Mouse (Mus musculus) thymus, adult 18-20 months (tissue): ENCODE measurements around the gene Spock1.

Experiments used
- DNase-seq, 2 experiments: peaks; one replicate each; pipeline ENCODE4 v3.0.0; 2022; ENCODE audit warnings: mixed read lengths in 2 of 2

Gene Spock1

DNA sequence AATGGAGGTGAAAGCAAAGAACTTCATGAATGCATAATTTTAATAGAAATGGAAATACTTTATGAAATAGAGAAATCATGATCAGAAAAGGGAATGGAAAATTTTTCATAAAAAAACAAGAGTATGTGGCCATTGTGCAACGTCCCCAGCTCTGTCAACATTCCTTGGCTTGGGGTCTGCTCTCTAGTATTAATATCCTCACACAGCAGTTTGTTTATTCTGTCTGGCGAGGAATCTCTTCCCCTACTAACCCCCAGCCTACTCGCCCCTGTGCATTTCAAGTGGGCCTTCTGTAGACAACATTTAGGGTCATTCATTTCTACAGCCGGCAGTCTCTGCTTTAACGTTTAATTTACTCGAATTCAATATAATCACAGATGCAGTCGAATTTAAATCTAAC, 181.5 kb downstream of the Spock1 start:
- no peak for DNase-seq

DNA sequence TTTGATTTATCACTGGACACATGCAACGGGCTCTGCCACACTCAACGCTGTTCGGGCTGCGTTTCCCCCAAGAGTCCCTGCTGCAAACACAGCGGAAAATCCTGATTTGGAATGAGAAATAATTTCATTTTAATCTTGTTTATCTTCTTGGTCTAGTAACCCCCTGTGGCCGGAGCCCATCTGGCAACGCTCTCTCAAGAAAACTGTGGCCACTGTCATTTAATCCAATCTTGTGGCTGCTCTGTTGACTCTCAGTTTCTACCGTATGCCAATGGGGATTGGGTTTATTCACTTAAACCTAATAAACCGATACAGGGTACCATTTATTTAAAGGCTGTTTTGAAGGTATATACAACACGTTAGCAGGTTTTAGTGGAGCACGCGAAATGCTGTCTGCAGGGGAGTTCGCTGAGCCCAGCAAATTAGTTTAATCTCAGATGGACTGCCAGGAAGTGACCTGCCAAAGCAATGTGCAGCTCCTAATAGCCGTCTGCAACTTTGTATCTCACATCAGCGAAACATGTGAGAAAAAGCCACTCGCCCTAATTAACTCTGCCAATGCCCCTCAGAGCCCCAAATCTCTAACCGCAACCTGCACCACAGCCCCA, 185.7 kb downstream of the Spock1 start:
- DNase-seq = no peak

DNA sequence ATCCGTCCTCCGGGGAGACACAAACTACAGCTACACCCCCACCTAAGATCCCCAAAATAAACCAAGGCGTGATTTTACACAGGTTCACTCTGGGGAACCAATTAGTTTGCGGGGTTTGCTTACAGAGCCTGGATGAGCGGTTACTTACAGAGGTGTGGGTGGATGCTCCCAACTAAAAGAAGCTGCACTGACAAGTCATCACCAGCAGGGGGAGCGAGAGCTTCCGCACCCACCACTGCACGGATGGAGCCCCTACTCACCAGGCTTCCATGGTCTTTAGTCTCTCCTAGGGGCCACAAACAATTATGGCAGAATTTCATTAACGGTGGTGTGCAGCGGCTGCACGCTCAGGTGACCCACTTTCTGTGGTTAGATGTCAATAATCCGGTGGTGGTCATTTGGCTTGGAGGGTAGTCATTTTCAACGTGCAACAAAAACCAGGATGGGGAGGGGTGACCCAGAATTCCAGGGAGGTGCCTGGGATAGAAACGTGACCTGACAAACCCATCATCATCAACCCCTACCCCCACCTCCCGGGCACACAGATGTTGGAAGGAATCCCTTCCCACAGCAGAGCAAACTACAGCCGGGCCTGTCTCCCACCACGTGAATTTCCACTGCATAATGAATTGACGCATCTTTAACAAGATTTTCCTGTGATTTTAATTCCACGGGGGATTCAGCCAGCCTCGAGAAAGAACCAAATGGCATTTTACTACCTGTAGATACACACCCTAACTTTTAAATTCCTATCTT, 186.4 kb downstream of the Spock1 start:
- no peak for DNase-seq

DNA sequence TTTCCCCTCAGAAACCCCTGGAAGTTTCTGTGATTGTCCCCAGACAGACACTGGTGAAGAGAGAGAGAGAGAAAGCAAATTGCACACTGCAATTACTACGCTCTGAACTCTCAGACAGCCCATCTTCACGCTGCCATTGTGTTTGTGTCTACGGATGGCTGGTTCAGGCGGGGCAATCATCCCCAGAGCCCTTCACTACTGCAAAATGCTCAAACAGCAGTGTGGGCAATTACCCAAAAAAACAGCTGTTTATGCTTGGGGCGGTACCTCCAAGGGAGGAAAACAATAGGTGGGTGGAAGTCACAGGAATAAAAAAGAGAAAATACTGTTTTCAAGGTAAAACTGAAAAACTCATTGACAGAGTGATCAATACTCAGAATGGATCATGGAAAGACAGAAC, 190.0 kb downstream of the Spock1 start:
- DNase-seq = no peak

DNA sequence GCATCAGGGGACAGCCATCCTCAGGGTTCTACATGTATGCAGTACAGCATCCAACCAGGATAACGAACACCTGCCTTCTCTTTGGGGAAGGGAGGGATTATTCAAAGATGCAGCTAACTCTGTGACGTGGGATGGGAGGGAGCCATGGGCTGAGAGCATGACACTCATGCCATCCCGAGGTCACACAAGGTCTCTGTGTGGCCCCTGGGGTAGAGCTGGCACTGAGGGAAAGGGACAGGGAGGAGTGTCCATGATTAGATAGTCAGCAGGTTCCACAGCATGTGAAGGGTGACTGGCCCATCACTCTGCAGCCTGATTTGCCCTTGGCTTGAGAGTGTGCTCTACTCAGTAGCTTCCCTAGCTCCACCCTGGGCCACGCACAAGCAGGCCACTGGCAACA, 195.2 kb downstream of the Spock1 start:
- no peak for DNase-seq

DNA sequence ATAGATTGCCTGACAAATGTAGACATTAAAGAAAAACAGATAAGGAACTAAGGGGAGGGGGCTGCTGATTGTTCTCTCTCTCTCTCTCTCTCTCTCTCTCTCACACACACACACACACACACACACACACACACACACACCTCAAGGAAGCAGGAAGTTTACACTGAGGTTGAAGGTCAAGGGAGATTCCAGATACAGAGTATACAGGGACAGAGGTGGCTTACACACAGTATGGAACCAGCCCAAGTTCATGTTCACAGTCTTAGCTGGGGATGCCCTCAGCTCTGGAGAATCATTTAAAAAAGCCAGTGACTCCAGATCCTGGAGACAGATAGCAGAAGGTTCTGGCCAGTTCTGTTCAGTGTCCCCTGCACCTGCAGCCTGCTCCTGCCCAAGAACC, 199.7 kb downstream of the Spock1 start:
- DNase-seq = no peak

DNA sequence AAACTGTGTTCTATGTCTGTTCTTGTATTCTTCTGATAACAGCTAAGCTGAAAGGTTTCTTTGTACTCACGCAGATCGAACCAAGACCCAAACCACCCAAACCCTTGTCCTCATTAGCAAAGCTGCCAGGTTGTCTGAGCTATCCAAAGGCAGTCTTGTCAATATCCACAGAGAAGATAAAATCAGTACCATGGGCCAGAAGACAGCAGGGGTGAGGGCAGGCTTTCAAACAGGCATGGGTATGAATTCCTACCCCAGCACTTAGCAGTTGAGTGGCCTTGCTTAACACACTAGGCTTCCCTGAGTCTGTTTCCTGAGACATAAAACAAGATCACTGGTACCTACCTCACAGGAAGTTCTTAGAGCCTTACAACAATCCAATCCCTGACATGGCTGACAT, 205.2 kb downstream of the Spock1 start:
- no peak for DNase-seq

DNA sequence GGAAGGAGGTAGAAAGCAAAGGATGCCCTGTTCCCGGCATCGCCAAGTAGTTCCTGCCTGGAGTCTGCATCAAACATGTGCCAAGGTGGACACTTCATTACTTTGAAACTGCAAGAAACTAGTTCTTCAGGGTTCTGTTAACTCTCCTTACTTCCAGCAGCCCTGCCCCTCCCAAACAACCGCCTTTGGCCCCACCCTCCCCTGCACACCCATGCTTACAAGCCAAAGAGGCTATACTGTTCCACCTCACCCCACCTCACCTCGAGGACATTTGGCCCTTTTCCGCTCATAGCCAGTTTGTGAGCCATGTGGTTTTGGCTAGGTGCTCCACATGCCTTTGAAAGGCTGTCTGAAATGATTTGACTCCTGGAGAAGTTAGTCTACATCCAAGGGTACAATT, 211.4 kb downstream of the Spock1 start:
- no peak for DNase-seq

DNA sequence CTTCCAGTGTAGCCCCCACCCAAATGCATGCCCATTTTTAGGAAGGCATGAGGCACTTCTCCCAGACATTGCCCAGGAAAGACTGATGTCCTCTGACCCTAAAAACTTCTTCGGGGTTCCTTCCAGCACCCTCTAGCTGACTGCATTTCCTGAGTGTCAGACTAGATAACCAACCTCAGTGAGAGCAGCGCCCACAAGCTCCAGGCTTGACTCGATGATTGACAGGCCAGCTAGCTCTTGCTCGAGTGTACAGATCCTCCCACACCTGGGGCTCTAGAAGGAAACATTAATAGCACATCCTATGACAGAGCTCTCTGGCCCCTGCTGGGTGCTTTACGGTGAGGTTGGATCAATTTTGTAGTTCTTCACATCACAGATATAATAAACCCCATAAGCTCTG, 219.2 kb downstream of the Spock1 start:
- DNase-seq = no peak

DNA sequence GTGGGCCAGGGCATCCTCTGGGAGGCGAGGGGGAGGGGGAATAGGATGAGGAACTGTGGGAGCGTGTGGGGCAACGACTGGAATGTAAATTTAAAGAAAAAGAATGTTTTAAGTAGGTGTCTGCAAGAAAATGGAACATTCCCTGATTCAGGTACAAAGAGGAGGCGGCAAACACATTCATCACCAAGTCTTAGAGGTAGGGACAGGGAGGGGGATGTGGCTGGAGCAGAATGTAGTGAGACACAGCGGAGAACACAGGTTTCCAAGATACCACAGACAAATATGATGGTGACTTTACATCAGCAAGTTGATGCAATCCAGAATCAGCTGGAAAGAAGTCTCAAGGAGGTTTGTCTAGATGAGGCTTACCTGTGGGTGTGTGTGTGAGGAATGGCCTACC, 221.7 kb downstream of the Spock1 start:
- no peak for DNase-seq

DNA sequence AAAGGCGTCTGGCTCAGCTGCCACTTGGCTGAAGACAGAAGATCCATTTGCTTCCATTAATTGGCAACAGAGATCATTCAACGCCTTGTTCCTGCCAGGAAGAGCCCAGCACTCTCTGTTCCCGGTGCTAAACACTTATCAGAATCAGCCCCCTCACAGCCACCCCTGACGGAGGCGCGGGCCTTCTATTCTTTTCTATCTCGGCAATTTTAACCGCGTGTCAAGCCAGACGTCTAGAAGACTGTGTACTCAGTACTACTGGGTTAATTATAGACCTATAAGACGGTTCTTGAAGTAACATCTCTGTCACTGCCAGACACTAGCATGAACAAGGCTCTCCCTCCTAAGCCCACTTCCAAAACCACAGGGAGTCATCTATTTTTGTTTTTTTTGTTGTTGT, 222.9 kb downstream of the Spock1 start:
- no peak for DNase-seq

DNA sequence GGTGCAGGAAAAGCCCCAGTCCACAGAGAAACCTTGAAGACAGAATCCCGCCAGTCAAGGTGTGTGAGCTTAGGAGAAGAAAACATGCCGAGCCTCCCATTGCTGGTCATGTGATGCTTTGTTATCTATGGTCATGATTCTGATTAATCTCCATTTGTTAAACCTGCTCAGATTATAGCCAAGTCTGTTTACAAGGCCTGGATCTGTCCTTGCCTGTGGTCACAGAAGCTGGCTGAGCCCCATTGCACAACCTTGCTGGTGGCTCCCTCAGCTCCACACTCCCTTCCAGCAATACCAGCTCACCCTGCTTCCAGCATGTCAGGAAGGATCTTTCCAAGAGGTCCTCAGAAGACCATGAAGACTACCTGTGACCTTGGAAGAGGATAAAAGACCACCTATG, 228.5 kb downstream of the Spock1 start:
- no peak for DNase-seq

DNA sequence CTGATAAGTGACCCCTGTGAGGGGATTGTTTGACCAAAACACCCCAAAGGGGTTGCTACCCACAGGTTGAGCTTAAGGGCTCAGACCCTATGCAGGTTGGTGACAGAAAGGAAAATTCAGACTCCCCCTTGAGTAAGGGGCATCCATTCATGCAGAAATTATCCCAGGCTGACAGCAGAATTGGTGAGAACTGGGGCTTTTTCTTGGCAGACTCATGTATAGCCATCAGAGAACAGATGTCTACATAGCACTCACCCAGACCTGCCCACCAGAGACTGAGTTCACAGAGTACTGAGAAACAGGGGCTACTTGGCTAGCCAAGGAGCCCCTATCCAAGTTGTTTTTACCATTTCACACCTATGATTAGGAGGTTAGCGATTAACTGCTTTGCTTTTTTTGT, 231.3 kb downstream of the Spock1 start:
- no peak for DNase-seq

DNA sequence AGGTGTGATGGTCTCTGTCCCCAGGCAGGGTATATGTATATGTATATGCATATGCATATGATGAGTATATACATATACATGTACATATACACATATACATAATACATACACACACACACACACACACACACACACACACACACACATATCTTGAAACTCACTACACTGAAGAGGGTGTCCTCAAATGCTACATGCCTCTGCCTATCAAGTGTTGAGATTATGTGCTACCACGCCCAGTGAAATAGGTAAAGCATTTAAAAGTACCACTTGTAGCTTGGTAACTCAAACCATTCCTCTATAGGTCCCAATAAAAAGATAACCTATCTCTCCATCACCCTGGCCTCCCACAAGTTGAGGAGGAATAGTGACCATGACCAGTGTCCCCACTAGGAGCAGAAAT, 234.7 kb downstream of the Spock1 start:
- DNase-seq = no peak

DNA sequence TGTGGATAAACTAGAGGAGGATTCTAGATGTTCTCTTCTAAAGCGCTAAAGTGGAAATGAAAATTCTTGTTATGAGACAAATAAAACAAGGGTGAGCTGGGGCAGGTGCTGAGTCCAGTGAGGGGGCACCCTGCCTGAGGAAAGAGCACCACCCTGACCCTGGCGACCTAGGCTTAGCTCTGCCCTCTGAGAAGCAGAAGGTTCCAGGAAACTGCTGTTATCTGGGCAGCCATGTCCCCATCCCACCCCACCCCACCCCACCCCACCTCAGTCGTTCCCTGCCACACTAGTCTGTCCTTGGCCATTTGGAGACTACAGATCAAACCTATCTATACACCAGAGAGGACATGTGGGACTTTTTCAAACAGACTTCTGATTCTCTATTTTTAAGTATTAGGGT, 235.4 kb downstream of the Spock1 start:
- no peak for DNase-seq

DNA sequence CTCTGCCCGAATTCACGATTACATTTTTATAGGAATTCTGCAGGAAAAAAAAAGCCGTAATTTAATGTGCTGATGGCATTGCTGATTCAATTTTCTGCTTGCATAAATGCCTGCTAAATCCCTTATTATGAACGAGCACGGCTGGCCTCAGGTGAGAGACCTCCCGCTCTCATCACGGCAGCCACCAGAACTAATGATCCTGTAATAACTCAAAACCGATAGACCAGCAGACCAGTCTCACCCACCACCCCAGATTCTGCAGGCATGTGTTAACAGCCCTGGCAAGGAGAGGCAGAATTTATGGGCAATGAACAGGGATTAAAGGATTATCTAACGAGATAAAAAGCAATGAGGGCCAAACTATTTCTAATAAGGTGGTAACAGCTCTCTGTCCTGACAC, 236.2 kb downstream of the Spock1 start:
- DNase-seq = no peak

DNA sequence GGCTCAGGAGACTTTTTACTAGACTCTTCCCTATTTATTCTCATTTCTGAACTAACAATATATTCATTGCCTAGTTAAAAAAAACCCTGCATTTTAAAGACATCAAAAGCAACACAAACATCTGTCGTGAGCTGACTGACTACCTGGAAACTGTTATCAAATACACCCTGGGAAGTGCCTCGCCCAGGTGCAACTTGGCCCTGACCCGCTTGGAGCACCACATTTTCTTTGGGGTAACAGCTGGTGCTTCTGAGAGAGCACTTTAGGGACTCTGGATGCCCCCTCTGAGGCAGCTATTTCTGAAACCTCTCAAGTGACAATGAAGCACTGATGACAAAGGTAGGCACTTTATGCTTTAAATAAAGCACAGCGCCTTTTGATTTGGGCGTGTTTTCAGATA, 236.8 kb downstream of the Spock1 start:
- DNase-seq = no peak

DNA sequence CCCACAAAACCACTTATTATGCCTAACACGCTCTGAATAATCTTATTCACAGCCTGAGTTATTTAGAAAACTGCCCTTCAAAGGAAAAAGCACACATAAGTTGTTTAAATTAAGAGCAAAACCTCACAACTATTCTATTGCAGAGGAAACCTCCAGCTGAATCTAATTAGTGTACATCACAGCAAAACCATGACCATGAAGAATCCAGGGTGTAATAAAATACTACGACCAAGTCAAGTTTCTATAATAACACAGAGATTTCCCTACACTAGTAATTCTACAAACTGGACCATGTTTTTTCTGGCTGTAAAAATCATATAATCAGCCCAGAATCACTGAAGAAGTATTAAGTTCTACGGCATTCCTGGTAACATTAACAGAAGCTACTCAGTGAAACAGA, 240.5 kb downstream of the Spock1 start:
- no peak for DNase-seq

DNA sequence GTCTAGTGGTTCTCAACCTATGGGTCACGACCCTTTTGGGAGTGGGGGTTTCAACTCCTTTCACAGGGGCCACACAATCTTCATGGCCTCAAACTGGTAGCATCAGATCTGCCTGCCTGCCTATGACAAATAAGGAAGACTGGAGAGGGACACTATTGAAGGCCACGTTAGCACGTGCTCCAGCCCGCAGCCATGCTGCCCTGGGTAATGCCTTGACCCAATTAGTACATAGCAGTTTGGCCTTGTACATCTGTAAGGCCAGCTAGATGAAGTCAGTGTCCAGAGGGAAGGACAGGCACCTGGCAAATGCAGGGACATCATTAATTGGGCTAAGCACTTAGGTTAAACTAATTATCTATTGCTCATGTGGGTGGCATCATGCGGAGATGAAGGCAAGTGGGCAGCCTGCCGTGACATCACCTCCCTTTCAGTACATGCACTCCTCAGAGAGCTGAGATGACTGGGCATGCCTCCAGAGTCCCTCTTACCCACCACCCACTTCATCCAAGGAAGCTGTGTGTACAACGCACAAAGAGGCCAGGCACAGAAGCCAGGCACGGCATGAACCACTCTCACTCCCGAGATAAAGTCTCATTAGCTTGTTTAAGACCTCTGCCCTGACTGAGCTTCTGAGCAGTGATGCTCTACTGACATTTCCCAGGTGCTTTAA, 241.8 kb downstream of the Spock1 start:
- no peak for DNase-seq

DNA sequence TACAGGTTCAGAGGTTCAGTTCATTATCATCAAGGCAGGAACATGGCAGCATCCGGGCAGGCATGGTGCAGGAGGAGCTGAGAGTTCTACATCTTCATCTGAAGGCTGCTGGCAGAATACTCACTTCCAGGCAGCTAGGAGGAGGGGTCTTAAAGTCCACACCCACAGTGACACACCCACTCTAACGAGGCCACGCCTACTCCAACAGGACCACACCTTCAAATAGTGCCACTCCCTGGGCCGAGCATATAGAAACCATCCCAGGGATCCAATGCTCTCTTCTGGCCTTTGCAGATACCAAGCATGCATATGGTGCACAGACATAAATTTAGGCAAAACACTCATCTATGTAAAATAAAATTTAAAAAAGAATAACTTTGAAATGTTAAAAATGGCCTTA, 245.6 kb downstream of the Spock1 start:
- DNase-seq = no peak

DNA sequence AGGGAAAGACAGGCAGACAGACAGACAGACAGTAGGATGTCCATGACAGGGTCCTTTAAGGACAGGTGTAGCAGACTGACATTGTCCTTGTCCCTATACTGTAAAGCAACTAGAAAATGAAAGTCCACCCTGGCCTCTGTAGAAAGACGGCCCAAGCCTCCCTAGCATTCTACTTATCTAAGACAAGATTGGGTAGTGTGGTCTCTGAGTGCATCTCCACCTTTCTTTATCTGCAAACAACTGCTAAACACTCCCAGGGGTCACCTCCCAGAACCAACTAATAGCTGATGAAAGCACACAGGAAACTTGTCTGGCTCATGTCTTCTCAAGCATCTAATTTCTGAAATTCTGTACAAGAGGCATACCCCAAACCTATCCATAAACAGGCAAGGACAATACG, 247.6 kb downstream of the Spock1 start:
- no peak for DNase-seq

DNA sequence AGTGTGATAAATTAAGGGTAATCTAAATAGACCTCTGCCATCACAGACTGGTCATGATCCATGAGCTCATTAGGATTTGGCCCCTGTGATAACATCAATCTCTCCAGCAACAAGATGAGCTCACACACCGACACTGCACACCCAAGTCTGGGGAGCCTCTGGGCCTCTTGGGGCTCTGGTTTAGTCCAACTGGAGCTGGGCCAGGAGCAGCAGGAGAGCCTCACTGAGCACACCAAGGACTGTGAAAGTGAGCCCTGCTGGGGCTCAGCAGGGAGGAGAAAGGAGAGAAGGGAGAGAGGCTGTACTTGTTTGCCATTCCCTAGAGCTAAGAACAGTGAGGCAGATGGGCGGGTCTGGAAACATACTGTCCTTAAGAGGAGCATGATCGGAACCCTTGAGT, 248.3 kb downstream of the Spock1 start:
- DNase-seq = no peak

DNA sequence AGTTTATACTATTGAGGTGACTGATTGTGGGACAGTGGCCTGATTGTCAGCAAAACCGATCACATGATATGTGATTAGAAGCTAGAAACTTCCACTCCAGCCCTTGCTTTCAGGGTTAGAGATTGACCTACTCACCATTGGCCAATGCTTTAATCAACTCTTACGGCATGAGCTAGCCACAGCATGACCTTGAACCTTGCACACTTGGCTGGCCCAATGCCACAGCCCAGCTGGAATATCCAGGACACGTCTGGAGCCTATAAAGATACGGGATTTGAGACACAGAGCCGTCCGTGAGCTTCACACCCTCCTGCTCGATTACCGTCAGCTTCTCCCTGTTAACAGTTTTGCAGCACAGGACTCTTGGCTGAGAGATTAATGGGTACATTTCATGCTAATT, 251.5 kb downstream of the Spock1 start:
- DNase-seq = no peak

DNA sequence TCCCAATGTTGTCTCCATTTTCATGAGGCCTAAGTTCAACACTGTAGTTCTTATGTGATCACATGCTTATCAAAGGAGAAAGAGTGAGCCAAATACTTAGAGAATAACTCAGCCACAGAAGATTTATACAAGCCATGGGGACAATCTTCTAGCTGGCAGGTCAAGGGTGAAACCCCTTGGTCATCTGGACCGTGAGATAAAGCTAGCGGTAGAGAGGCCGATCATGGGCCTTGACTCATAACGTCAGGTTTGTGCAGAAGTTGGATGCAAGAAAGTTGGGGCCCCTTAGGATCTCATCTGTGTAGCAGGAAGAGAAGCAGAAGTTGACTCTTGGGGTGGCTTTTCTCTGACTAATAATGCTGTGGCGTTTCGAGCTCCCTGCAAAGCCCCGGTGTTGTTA, 253.8 kb downstream of the Spock1 start:
- no peak for DNase-seq

DNA sequence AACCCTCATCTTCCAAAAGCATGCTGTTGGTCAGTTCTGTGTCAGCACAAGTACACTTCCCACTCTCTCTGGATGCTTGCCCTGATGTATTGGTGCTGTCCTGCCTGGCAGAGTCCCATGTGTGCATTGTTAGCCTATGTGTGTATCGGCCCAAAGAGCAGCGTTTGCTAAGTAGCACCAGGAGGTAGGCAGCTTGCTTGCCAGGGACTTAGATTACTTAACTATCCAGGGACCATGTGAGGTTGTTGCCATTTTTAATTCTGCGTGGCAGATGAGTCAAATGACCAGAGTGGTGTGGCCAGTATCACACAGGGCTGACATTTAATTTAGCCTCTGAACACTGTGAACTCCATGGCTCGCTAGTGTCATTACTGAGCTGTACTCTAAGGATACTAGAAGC, 256.9 kb downstream of the Spock1 start:
- DNase-seq = no peak
